Mouse (Mus musculus): ENCODE data around the gene Vmn1r35.

DNA sequence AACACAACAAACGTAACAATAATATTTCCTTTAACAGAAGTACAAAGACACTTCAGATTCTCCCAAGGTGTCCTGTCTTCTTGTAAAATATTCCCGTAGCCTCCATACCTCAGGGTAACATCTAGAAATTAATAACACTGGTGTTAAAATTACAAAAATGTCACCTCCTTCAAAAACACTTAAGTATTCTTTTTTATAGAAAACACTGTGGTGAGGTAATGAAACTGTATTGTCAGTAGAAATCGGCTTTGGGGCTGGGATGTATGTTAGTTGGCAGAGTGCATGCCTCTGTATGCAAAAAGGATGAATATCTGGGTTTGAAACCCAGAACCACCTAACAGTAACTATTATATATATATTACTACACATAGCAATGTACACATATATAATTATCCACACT is at the start of gene Vmn1r35:
- TF ChIP-seq MAFK (IDR thresholded peaks at IDR 0.05; ENCODE audit: insufficient read depth, low read depth, low read length): no peak
- TF ChIP-seq ZNF384 (IDR thresholded peaks at IDR 0.05; ENCODE audit: low read depth, low read length): no peak
- no peak for TF ChIP-seq ZC3H11A (IDR thresholded peaks at IDR 0.05; ENCODE audit: borderline replicate concordance, low read depth, low read length)
- no peak for TF ChIP-seq CHD2 (IDR thresholded peaks at IDR 0.05; ENCODE audit: low read depth, low read length)

Measured in ES-E14 (cell line).